Mouse (Mus musculus): Measurements from ENCODE around the gene Prkcb. TPM values are rescaled to one million over a fixed set of nuclear protein-coding genes. Genes with fewer than 3 reads are reported as not detected.

Prkcb gene
- polyA plus RNA-seq, 1 experiment: 1.0 TPM

- Histone ChIP-seq H3K4me1 (ENCODE audit: control insufficient read depth, insufficient read depth, low read length) (no peaks in the 10 kb centered on the region), H3K4me3 (ENCODE audit: insufficient read depth, low read length) (no peak overlapping the region), H3K27ac (ENCODE audit: insufficient read depth, low read length) (no peak overlapping the region)
- TF ChIP-seq CTCF (IDR thresholded peaks at IDR 0.05; ENCODE audit: borderline replicate concordance, insufficient read depth, low read length): no peak
- no peak for TF ChIP-seq POLR2A (IDR thresholded peaks at IDR 0.05; ENCODE audit: low read depth, low read length)
Observed at GRCm38 (mm10) chr7:122378473-122378872, 89.9 kb downstream of the Prkcb start.

DNA sequence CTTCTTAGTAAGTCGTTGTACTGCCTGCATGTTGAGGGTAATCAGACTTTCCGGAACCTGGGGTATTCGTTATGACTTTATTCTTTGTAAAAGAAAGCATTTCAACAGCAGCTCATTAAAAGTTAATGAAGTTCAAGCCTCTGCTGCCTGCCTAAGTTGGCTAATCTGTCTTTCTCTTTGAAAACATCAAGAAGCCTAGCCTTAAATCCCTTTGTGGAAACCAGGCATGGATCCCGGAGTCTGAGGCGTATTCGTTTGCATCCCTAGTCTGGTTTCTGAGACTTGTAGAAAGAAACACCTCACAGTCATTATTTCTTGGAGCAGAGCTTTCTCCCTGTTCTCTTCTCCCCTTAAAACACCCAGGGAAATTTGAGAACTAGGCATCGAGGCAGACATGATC is 90.7 kb downstream of the Prkcb start:
- TF ChIP-seq CTCF (IDR thresholded peaks at IDR 0.05; ENCODE audit: borderline replicate concordance, insufficient read depth, low read length): no peak
- TF ChIP-seq POLR2A (IDR thresholded peaks at IDR 0.05; ENCODE audit: low read depth, low read length): no peak
- Histone ChIP-seq H3K27ac (ENCODE audit: insufficient read depth, low read length) (no peak overlapping the region), H3K4me1 (ENCODE audit: control insufficient read depth, insufficient read depth, low read length) (no peaks in the 10 kb centered on the region), H3K4me3 (ENCODE audit: insufficient read depth, low read length) (no peak overlapping the region)

DNA sequence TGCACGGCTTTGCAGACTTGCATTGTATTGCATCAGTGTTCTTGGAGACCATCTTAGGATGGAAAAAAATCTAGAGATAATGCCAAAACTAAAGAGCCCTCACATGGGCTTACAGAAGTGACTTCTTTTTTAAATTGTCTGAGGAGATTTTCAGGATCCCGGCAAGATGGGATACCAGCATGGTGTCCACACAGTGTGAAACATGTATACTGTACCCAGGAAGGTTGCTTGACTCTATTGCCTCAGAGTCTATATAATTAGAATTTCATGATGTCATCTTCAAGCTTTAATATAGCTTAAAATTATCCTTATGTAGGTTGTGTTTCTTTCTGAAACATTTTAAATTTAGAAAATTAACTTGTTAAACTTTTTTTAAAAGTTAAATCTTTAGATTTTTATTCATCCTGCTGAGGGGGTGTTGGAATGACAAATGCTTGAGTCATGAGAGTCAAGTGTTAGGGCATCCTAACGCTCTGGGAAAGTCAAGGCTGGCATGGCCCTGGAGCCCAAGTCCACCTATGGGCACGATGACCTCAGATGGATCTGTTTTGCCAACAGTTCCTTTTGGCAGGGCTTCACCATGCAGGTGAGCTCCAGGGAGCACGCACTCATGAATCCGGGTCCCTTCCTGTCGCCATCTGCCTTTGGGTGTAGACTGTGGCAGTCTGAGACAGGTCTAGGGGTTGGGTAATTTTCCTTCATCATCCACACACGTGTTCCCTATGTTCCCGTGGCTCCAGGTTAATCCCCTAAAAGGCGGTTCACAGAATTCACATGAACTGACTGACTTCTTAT is 92.0 kb downstream of the Prkcb start:
- Histone ChIP-seq H3K27ac (ENCODE audit: insufficient read depth, low read length) (no peak overlapping the region), H3K4me3 (ENCODE audit: insufficient read depth, low read length) (no peak overlapping the region), H3K4me1 (ENCODE audit: control insufficient read depth, insufficient read depth, low read length) (no peaks in the 10 kb centered on the region)
- no peak for TF ChIP-seq CTCF (IDR thresholded peaks at IDR 0.05; ENCODE audit: borderline replicate concordance, insufficient read depth, low read length)
- no peak for TF ChIP-seq POLR2A (IDR thresholded peaks at IDR 0.05; ENCODE audit: low read depth, low read length)

- Histone ChIP-seq H3K4me3 (ENCODE audit: insufficient read depth, low read length) (no peak overlapping the region), H3K27ac (ENCODE audit: insufficient read depth, low read length) (no peak overlapping the region), H3K4me1 (ENCODE audit: control insufficient read depth, insufficient read depth, low read length) (no peaks in the 10 kb centered on the region)
- TF ChIP-seq POLR2A (IDR thresholded peaks at IDR 0.05; ENCODE audit: low read depth, low read length): no peak
- no peak for TF ChIP-seq CTCF (IDR thresholded peaks at IDR 0.05; ENCODE audit: borderline replicate concordance, insufficient read depth, low read length)
Observed at GRCm38 (mm10) chr7:122381560-122381959, 93.0 kb downstream of the Prkcb start.

DNA sequence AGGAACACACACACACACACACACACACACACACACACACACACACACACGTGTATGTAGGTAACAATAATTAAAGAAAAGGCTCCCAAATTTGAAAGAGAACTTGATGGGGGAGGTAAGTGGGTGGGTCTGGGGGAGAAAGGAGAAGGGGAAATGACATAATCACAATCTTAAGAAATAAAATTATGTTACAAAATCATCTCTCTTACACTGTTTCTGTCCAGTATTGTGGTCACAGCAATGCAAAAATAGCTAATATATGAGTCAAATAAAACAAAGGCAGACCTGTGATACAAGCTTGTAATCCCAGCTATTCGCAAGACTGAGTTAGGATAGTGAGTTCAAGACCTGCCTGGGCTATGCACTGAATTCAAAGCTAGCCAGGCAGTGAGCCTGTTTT is 94.7 kb downstream of the Prkcb start:
- no peaks in the 10 kb centered on the region for H3K4me1 ChIP-seq (ENCODE audit: control insufficient read depth, insufficient read depth, low read length)
- TF ChIP-seq CTCF (IDR thresholded peaks at IDR 0.05; ENCODE audit: borderline replicate concordance, insufficient read depth, low read length) (no peak), POLR2A (IDR thresholded peaks at IDR 0.05; ENCODE audit: low read depth, low read length) (no peak)

GRCm38 (mm10) chr7:122384891-122385290 is 96.3 kb downstream of the Prkcb start:
- Histone ChIP-seq H3K27ac (ENCODE audit: insufficient read depth, low read length) (no peak overlapping the region), H3K4me3 (ENCODE audit: insufficient read depth, low read length) (no peak overlapping the region), H3K4me1 (ENCODE audit: control insufficient read depth, insufficient read depth, low read length) (no peaks in the 10 kb centered on the region)
- TF ChIP-seq CTCF (IDR thresholded peaks at IDR 0.05; ENCODE audit: borderline replicate concordance, insufficient read depth, low read length): no peak
- no peak for TF ChIP-seq POLR2A (IDR thresholded peaks at IDR 0.05; ENCODE audit: low read depth, low read length)

More for the DNA sequence above, 94.7 kb downstream of the Prkcb start:
- Histone ChIP-seq H3K27ac (ENCODE audit: insufficient read depth, low read length) (no peak overlapping the region), H3K4me3 (ENCODE audit: insufficient read depth, low read length) (no peak overlapping the region)

DNA sequence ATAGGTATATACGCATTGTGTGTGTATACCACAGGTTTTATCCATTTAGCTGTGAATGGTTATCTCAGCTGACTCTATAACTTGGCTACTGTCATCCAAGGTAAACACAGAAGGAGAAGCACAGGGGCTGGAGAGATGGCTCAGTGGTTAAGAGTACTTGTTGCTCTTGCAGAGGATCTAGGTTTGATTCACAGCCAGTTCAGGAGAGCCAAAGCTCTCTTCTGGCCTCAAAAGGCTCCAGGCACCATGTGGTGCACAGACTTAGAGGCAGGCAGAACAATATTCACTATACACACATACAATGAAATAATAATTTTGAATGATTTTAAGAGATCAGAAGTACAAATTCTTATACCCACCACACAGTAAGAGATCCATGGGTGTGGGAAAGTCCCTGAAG is 98.0 kb downstream of the Prkcb start:
- H3K4me1 ChIP-seq (ENCODE audit: control insufficient read depth, insufficient read depth, low read length): no peaks in the 10 kb centered on the region
- H3K27ac ChIP-seq (ENCODE audit: insufficient read depth, low read length): no peak overlapping the region
- no peak overlapping the region for H3K4me3 ChIP-seq (ENCODE audit: insufficient read depth, low read length)
- TF ChIP-seq POLR2A (IDR thresholded peaks at IDR 0.05; ENCODE audit: low read depth, low read length) (no peak), CTCF (IDR thresholded peaks at IDR 0.05; ENCODE audit: borderline replicate concordance, insufficient read depth, low read length) (no peak)

GRCm38 (mm10) chr7:122387896-122388295 is 99.3 kb downstream of the Prkcb start:
- TF ChIP-seq CTCF (IDR thresholded peaks at IDR 0.05; ENCODE audit: borderline replicate concordance, insufficient read depth, low read length) (no peak), POLR2A (IDR thresholded peaks at IDR 0.05; ENCODE audit: low read depth, low read length) (no peak)
- Histone ChIP-seq H3K27ac (ENCODE audit: insufficient read depth, low read length) (no peak overlapping the region), H3K4me1 (ENCODE audit: control insufficient read depth, insufficient read depth, low read length) (no peaks in the 10 kb centered on the region), H3K4me3 (ENCODE audit: insufficient read depth, low read length) (no peak overlapping the region)

GRCm38 (mm10) chr7:122388858-122389257 is 100.3 kb downstream of the Prkcb start:
- Histone ChIP-seq H3K4me1 (ENCODE audit: control insufficient read depth, insufficient read depth, low read length) (no peaks in the 10 kb centered on the region), H3K27ac (ENCODE audit: insufficient read depth, low read length) (no peak overlapping the region), H3K4me3 (ENCODE audit: insufficient read depth, low read length) (no peak overlapping the region)
- no peak for TF ChIP-seq CTCF (IDR thresholded peaks at IDR 0.05; ENCODE audit: borderline replicate concordance, insufficient read depth, low read length)
- no peak for TF ChIP-seq POLR2A (IDR thresholded peaks at IDR 0.05; ENCODE audit: low read depth, low read length)

GRCm38 (mm10) chr7:122389633-122390032 is 101.1 kb downstream of the Prkcb start:
- TF ChIP-seq POLR2A (IDR thresholded peaks at IDR 0.05; ENCODE audit: low read depth, low read length) (no peak), CTCF (IDR thresholded peaks at IDR 0.05; ENCODE audit: borderline replicate concordance, insufficient read depth, low read length) (no peak)
- Histone ChIP-seq H3K4me3 (ENCODE audit: insufficient read depth, low read length) (no peak overlapping the region), H3K4me1 (ENCODE audit: control insufficient read depth, insufficient read depth, low read length) (no peaks in the 10 kb centered on the region), H3K27ac (ENCODE audit: insufficient read depth, low read length) (no peak overlapping the region)

Data from embryonic fibroblast, embryonic 13.5 days (primary cell).